In the genomic region with DNA sequence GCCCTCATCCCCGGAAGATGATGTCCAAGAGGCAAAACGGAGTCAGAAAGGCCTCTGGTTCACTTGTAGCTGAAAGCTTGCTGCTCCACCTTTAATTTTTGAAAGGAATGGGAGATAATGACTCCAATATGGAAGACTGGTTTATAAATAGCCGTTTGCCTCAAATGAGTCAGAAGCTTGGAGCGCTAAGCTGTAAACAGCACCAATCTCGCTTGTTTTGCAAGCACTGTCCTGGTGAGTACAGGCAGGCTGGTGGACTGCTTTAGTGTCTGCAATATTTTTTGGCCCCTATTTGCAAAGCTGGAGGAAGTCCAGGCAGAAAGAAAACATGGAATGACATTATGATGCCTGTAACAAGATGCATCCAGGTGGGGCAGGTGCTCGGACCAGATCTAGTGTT, we compare ENCODE assay signal across 20 mouse cellular contexts.
A peak's percentile ranks its signal among the peaks of the same experiment; 100 is the strongest.
DNase-seq lines count a peak whose midpoint lies in the region; ATAC-seq and TF ChIP-seq lines count a peak whose summit lies in the region.
"Had no signal": no experiment of that assay in that cellular context is flagged by ENCODE, and none has a peak within 500 bp of the region (broad histone marks: within the 10 kb centered on the region; RNA-seq: fewer than 3 reads in every experiment).

No protein-coding gene starts in this region.

- H3K36me3 ChIP-seq in midbrain, embryonic 11.5 days (ENCODE audit: control insufficient read depth, insufficient read depth, low read length) = no peaks in the 10 kb centered on the region
- no peaks in the 10 kb centered on the region for H3K36me3 ChIP-seq in midbrain, postnatal 0 days (ENCODE audit: insufficient read depth, low read length)
- H3K36me3 ChIP-seq: forebrain, embryonic 12.5 days; midbrain, embryonic 12.5 days; neural tube, embryonic 12.5 days had no signal

- H3K27me3 ChIP-seq in midbrain, embryonic 11.5 days (ENCODE audit: control insufficient read depth, insufficient read depth, low read length) = no peaks in the 10 kb centered on the region
- no peaks in the 10 kb centered on the region for H3K27me3 ChIP-seq in midbrain, postnatal 0 days (ENCODE audit: insufficient read depth, low read length)
- H3K27me3 ChIP-seq: CH12.LX; forebrain, embryonic 12.5 days; midbrain, embryonic 12.5 days; neural tube, embryonic 12.5 days had no signal

- H3K4me1 ChIP-seq in midbrain, embryonic 11.5 days (ENCODE audit: control insufficient read depth, insufficient read depth, low read length) = no peaks in the 10 kb centered on the region
- H3K4me1 ChIP-seq in midbrain, postnatal 0 days (ENCODE audit: insufficient read depth, low read length) = no peaks in the 10 kb centered on the region
- H3K4me1 ChIP-seq: neural tube, embryonic 12.5 days had no signal

- TF ChIP-seq CTCF in midbrain, postnatal 0 days (IDR thresholded peaks at IDR 0.05) = no peak

- ATAC-seq in midbrain, embryonic 11.5 days (ENCODE audit: low FRiP score) = no peak
- no peak for ATAC-seq in midbrain, postnatal 0 days (ENCODE audit: low FRiP score)
- ATAC-seq: hindbrain, embryonic 16.5 days; intestine, postnatal 0 days had no signal

- WGBS in midbrain, embryonic 11.5 days = 96% methylated on average over 6 of the region's 6 CpGs
- WGBS in midbrain, postnatal 0 days = 92% methylated on average over 6 of the region's 6 CpGs

- peak; percentile 11 for DNase-seq in adrenal gland, postnatal 14 days
- DNase-seq in adrenal gland, postnatal 10 days = no peak
- DNase-seq in gastrocnemius, postnatal 25 days = peak; percentile 16
- DNase-seq in gastrocnemius, postnatal 4 days (ENCODE audit: low spot score in 2 of 2) = no peak
- DNase-seq in midbrain, embryonic 11.5 days (ENCODE audit: low spot score, missing footprints) = peak; percentile 17
- DNase-seq in midbrain, postnatal 0 days (ENCODE audit: low spot score) = no peak
- peak; percentile 47 for DNase-seq in lung, postnatal 36 days
- DNase-seq in kidney, adult 8-10 months = no peak
- DNase-seq: heart, adult 11 months; left cerebral cortex, postnatal 4 days; liver; spleen, adult 18-20 months; thymus, adult 18-20 months; thymus, postnatal 4 days had no signal

- H3K4me3 ChIP-seq in midbrain, embryonic 11.5 days (ENCODE audit: low read depth, low read length) = no peak overlapping the region
- no peak overlapping the region for H3K4me3 ChIP-seq in midbrain, postnatal 0 days (ENCODE audit: low read depth, low read length)
- H3K4me3 ChIP-seq: forebrain, embryonic 12.5 days; midbrain, embryonic 12.5 days; neural tube, embryonic 12.5 days had no signal

- no peak overlapping the region for H3K4me2 ChIP-seq in midbrain, embryonic 11.5 days
- no peak overlapping the region for H3K4me2 ChIP-seq in midbrain, postnatal 0 days (ENCODE audit: low read depth, low read length, poor library complexity, severe bottlenecking)
- H3K4me2 ChIP-seq: forebrain, embryonic 12.5 days; midbrain, embryonic 12.5 days; neural tube, embryonic 12.5 days had no signal

- no peak overlapping the region for H3K9ac ChIP-seq in midbrain, embryonic 11.5 days (ENCODE audit: low read length)
- H3K9ac ChIP-seq in midbrain, postnatal 0 days (replicated peaks; ENCODE audit: low read length, poor library complexity, severe bottlenecking) = no peak overlapping the region
- H3K9ac ChIP-seq: forebrain, embryonic 12.5 days; midbrain, embryonic 12.5 days; neural tube, embryonic 12.5 days had no signal

- no peak overlapping the region for H3K27ac ChIP-seq in midbrain, embryonic 11.5 days (ENCODE audit: low read depth, low read length)
- no peak overlapping the region for H3K27ac ChIP-seq in midbrain, postnatal 0 days (ENCODE audit: low read depth, low read length)
- H3K27ac ChIP-seq: forebrain, embryonic 12.5 days; midbrain, embryonic 12.5 days; neural tube, embryonic 12.5 days had no signal

- H3K9me3 ChIP-seq in midbrain, embryonic 11.5 days (ENCODE audit: control insufficient read depth, low read length) = no peaks in the 10 kb centered on the region
- H3K9me3 ChIP-seq in midbrain, postnatal 0 days (ENCODE audit: low read length) = no peaks in the 10 kb centered on the region
- H3K9me3 ChIP-seq: forebrain, embryonic 12.5 days; neural tube, embryonic 12.5 days had no signal

Comparison
In these comparisons a context has a peak if more than half of its experiments do, and no peak if none do; other contexts are left out.
1. DNase-seq: peak in adrenal gland, postnatal 14 days (single experiment), gastrocnemius, postnatal 25 days (single experiment), midbrain, embryonic 11.5 days (single experiment) and lung, postnatal 36 days (single experiment); none in adrenal gland, postnatal 10 days (single experiment), gastrocnemius, postnatal 4 days (0 of 2), midbrain, postnatal 0 days (single experiment) and kidney, adult 8-10 months (0 of 2).